Comparison of ENCODE assay signal across 9 mouse cellular contexts in the genomic region with DNA sequence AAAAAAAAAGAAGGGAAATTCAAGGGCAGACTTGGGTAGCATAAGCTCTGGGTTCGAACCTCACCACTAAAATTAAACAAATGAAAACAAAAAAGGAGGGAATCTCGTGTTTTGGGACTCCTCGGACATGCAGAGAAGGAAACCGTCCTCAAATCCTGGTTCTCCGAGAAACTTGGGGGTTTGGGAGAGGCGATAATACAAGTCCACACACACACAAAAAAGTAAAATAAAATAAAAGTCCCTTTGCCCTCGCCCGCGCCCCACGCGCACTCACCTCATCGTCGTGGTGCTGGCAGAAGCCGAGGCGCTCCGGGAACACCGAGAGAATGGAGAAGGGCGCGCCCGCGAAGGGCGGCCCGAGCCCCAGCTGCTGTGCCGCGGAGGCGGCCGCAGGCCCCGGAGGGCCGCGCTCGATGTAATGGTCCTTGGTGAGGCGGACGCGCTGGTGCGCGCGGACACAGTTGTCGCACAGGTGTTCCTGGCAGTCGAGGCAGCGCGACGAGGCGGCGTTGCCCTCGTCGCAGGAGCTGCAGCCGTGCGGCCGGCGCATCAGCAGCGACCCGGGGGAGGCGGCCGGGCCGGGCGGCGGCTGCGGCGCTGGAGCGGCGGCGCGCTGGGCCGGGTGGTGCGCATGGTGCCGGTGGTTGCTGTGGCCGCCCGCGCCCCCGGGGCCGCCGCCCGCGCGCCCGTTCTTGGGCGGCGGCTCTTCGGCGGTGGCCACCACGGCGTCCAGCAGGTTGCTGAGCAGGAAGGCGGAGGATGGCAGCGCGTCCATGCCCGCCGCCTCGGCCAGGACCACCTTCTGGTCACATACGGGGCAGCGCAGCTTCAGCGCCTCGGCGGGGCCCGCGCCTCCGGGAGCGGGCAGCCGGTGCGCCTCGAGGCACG. TPM values are rescaled to one million over a fixed set of nuclear protein-coding genes. Genes with fewer than 3 reads are reported as not detected.
DNase-seq lines count a peak whose midpoint lies in the region; ATAC-seq and TF ChIP-seq lines count a peak whose summit lies in the region.
"Had no signal": no experiment of that assay in that cellular context is flagged by ENCODE, and none has a peak within 500 bp of the region (broad histone marks: within the 10 kb centered on the region; RNA-seq: fewer than 3 reads in every experiment).

No protein-coding gene starts in this region.

- no peaks in the 10 kb centered on the region for H3K36me3 ChIP-seq in heart, embryonic 10.5 days
- peaks cover 47% of the 10 kb centered on the region for H3K36me3 ChIP-seq in E14TG2a.4 (ENCODE audit: insufficient read depth, low read length)
- no peaks in the 10 kb centered on the region for H3K36me3 ChIP-seq in forebrain, postnatal 0 days (ENCODE audit: insufficient read depth)
- no peaks in the 10 kb centered on the region for H3K36me3 ChIP-seq in liver, embryonic 16.5 days (ENCODE audit: control insufficient read depth, insufficient read depth)

- H3K27ac ChIP-seq in heart, embryonic 10.5 days: peak overlapping the region; percentile 95
- no peak overlapping the region for H3K27ac ChIP-seq in forebrain, postnatal 0 days (ENCODE audit: low read depth, low read length)
- H3K27ac ChIP-seq in liver, embryonic 16.5 days (ENCODE audit: low read length): no peak overlapping the region

- no peaks in the 10 kb centered on the region for H3K9me3 ChIP-seq in heart, embryonic 10.5 days
- no peaks in the 10 kb centered on the region for H3K9me3 ChIP-seq in E14TG2a.4 (ENCODE audit: low read length)
- H3K9me3 ChIP-seq in forebrain, postnatal 0 days (ENCODE audit: low read length): no peaks in the 10 kb centered on the region
- H3K9me3 ChIP-seq in liver, embryonic 16.5 days (replicated peaks; ENCODE audit: control insufficient read depth, low read length): no peaks in the 10 kb centered on the region

- DNase-seq in heart, embryonic 10.5 days (ENCODE audit: low spot score): no peak
- DNase-seq in heart, adult 8-10 months (ENCODE audit: low spot score): no peak
- DNase-seq in forebrain, postnatal 0 days: no peak
- DNase-seq in cerebellum, adult 11-12 months: no peak
- DNase-seq in cerebellum, adult 9-10 months: no peak
- DNase-seq in spleen, postnatal 36 days (ENCODE audit: low spot score in 2 of 2): no peak

- ATAC-seq in forebrain, postnatal 0 days: no peak
- ATAC-seq in liver, embryonic 16.5 days (ENCODE audit: low read depth): peak; percentile 28; the same call in 1 of the 2 replicates

- H3K9ac ChIP-seq in forebrain, postnatal 0 days: no peak overlapping the region
- peak overlapping the region; percentile 50; the same call in 1 of the 2 replicates for H3K9ac ChIP-seq in liver, embryonic 16.5 days (ENCODE audit: low read depth, low read length)

- peak overlapping the region; percentile 88 for H3K4me3 ChIP-seq in heart, embryonic 10.5 days
- peak overlapping the region; percentile 92 for H3K4me3 ChIP-seq in E14TG2a.4 (replicated peaks; ENCODE audit: low read length)
- H3K4me3 ChIP-seq in forebrain, postnatal 0 days (ENCODE audit: low read depth, low read length): peak overlapping the region; percentile 53
- peak overlapping the region; percentile 58 for H3K4me3 ChIP-seq in liver, embryonic 16.5 days (ENCODE audit: low read depth, low read length)

- peaks cover 44% of the 10 kb centered on the region for H3K4me1 ChIP-seq in heart, embryonic 10.5 days
- peaks cover 60% of the 10 kb centered on the region for H3K4me1 ChIP-seq in E14TG2a.4 (replicated peaks; ENCODE audit: low read depth, low read length)
- 0 out of 2 replicates have a peak, but pooled peaks cover 2% of the 10 kb centered on the region for H3K4me1 ChIP-seq in forebrain, postnatal 0 days (ENCODE audit: insufficient read depth)
- no peaks in the 10 kb centered on the region; the same call in none of the 2 replicates for H3K4me1 ChIP-seq in liver, embryonic 16.5 days (ENCODE audit: control insufficient read depth, low read depth, low read length)

- H3K27me3 ChIP-seq in heart, embryonic 10.5 days (ENCODE audit: insufficient read depth, poor library complexity, severe bottlenecking): peaks cover 11% of the 10 kb centered on the region
- no peaks in the 10 kb centered on the region for H3K27me3 ChIP-seq in E14TG2a.4 (ENCODE audit: insufficient read depth, low read length)
- peaks cover 49% of the 10 kb centered on the region for H3K27me3 ChIP-seq in forebrain, postnatal 0 days (ENCODE audit: insufficient read depth, low read length)
- H3K27me3 ChIP-seq in liver, embryonic 16.5 days (ENCODE audit: control insufficient read depth, insufficient read depth, low read depth, low read length): peaks cover 61% of the 10 kb centered on the region

- no peak for TF ChIP-seq CTCF in E14TG2a.4 (conservative IDR thresholded peaks at IDR 0.05; ENCODE audit: low read length)
- no peak for TF ChIP-seq CTCF in forebrain, postnatal 0 days (IDR thresholded peaks at IDR 0.05; ENCODE audit: low read depth)

- WGBS in heart, embryonic 10.5 days: under 1% methylated on average over 100 of the region's 101 CpGs
- WGBS in forebrain, postnatal 0 days: under 1% methylated on average over 81 of the region's 101 CpGs
- under 1% methylated on average over 96 of the region's 101 CpGs for WGBS in liver, embryonic 16.5 days (ENCODE audit: insufficient replicate concordance)

- peak overlapping the region; percentile 77 for H3K4me2 ChIP-seq in forebrain, postnatal 0 days (ENCODE audit: low read depth)
- peak overlapping the region; percentile 55 for H3K4me2 ChIP-seq in liver, embryonic 16.5 days (ENCODE audit: low read depth, low read length)

RNA-seq across cellular contexts. Expression of a gene that starts 1.9 kb away (rescaled TPM):
- 2.4 and 3.1 TPM in 2 replicates for polyA plus RNA-seq in heart, embryonic 10.5 days (2016; fragmentation: Nextera tagmentation; extraction: Ambion mirVana)
- total RNA-seq in heart, adult 8-10 months (2022): not detected
- total RNA-seq in forebrain, postnatal 0 days (2014; rRNA removed): 0.08 and 0.19 TPM in 2 replicates
- polyA plus RNA-seq in forebrain, postnatal 0 days (2015; fragmentation: Nextera tagmentation; extraction: Ambion mirVana): 0.10 and 0.13 TPM in 2 replicates
- 0.69 and 0.71 TPM in 2 replicates for polyA plus RNA-seq in liver, embryonic 16.5 days (2015; fragmentation: Nextera tagmentation; extraction: Ambion mirVana)

RNA-seq across cellular contexts. Expression of a gene that starts 46.8 kb away (rescaled TPM):
- 0.38 and 0.97 TPM in 2 replicates for polyA plus RNA-seq in heart, embryonic 10.5 days (2016; fragmentation: Nextera tagmentation; extraction: Ambion mirVana)
- total RNA-seq in heart, adult 8-10 months (2022): not detected
- not detected in 2 replicates for total RNA-seq in forebrain, postnatal 0 days (2014; rRNA removed)
- polyA plus RNA-seq in forebrain, postnatal 0 days (2015; fragmentation: Nextera tagmentation; extraction: Ambion mirVana): not detected in 2 replicates
- polyA plus RNA-seq in liver, embryonic 16.5 days (2015; fragmentation: Nextera tagmentation; extraction: Ambion mirVana): not detected in 2 replicates
- total RNA-seq: common myeloid progenitor, adult 5-6 weeks had no signal

RNA-seq across cellular contexts. Expression of a gene that starts 57.6 kb away (rescaled TPM):
- not detected in 2 replicates for polyA plus RNA-seq in heart, embryonic 10.5 days (2016; fragmentation: Nextera tagmentation; extraction: Ambion mirVana)
- not detected for total RNA-seq in heart, adult 8-10 months (2022)
- total RNA-seq in forebrain, postnatal 0 days (2014; rRNA removed): not detected in 2 replicates
- polyA plus RNA-seq in forebrain, postnatal 0 days (2015; fragmentation: Nextera tagmentation; extraction: Ambion mirVana): not detected in 2 replicates
- not detected in 2 replicates for polyA plus RNA-seq in liver, embryonic 16.5 days (2015; fragmentation: Nextera tagmentation; extraction: Ambion mirVana)
- total RNA-seq: common myeloid progenitor, adult 5-6 weeks had no signal
